Mouse (Mus musculus) kidney, embryonic 14.5 days (tissue): ENCODE measurements around the gene Ccr6. TPM values are rescaled to one million over a fixed set of nuclear protein-coding genes. Genes with fewer than 3 reads are reported as not detected.

Source experiments
- ATAC-seq: fragments of 200-750 bp; cut with Nextera tagmentation; 2 replicates; pipeline ENCODE4 v1.8.0; 2017; ENCODE audit warnings: moderate number of reproducible peaks, mild to moderate bottlenecking, moderate TSS enrichment, moderate library complexity; ENCODE audit not compliant: low FRiP score, low TSS enrichment
- H3K27ac ChIP-seq: fragments of 300-500 bp; sonication (generic); 2 replicates; pipeline ENCODE4 v1.5.1; 2014; ENCODE audit warnings: low read depth, mild to moderate bottlenecking, low read length, moderate library complexity, mixed read lengths
- H3K27me3 ChIP-seq: fragments of 300-500 bp; sonication (generic); 2 replicates; pipeline ENCODE4 v1.6.1; 2014; ENCODE audit warnings: mild to moderate bottlenecking, low read length; ENCODE audit not compliant: control insufficient read depth, insufficient read depth
- H3K36me3 ChIP-seq: fragments of 300-500 bp; sonication (generic); 2 replicates; pipeline ENCODE4 v1.6.1; 2014; ENCODE audit warnings: low read length, mixed read lengths; ENCODE audit not compliant: control insufficient read depth, insufficient read depth
- H3K4me1 ChIP-seq: fragments of 300-500 bp; sonication (generic); 2 replicates; pipeline ENCODE4 v1.6.1; 2014; ENCODE audit warnings: low read length, mixed read lengths; ENCODE audit not compliant: control insufficient read depth, insufficient read depth
- H3K4me2 ChIP-seq: fragments of 300-500 bp; sonication (generic); replicated peaks from 2 replicates; pipeline ENCODE4 v1.6.1; 2014; ENCODE audit warnings: low read depth, mild to moderate bottlenecking, low read length
- H3K4me3 ChIP-seq: fragments of 300-500 bp; sonication (generic); 2 replicates; pipeline ENCODE4 v1.5.1; 2014; ENCODE audit warnings: mild to moderate bottlenecking, low read length
- H3K9ac ChIP-seq: fragments of 300-500 bp; sonication (generic); 2 replicates; pipeline ENCODE4 v1.6.1; 2014; ENCODE audit warnings: low read depth, mild to moderate bottlenecking, low read length, moderate library complexity
- H3K9me3 ChIP-seq: fragments of 300-500 bp; sonication (generic); 2 replicates; pipeline ENCODE4 v1.6.1; 2016; ENCODE audit warnings: low read length; ENCODE audit not compliant: control insufficient read depth
- WGBS: fragments of 180-500 bp; shearing (Covaris S2); extraction: QIAGEN DNeasy Blood & Tissue Kit; methylation state at CpG from one replicate; pipeline ENCODE4 v1.1.7; 2014; 5-methylcytosine and 5-hydroxymethylcytosine counted together
- polyA plus RNA-seq: library from polyadenylated mRNA; unstranded; fragments of >200 nt; fragmentation: Nextera tagmentation; extraction: Ambion mirVana; gene quantifications from 2 replicates; pipeline ENCODE4 v1.2.1, GENCODE M21; 2014

Ccr6 gene
- polyA plus RNA-seq, 1 experiment from 2014 or later = not detected

GRCm38 (mm10) chr17:8284254-8284661 lies 48.4 kb downstream of the Ccr6 start:
- Histone ChIP-seq H3K9me3 (no peaks in the 10 kb centered on the region), H3K27ac (no peak overlapping the region), H3K4me2 (peak overlapping the region; percentile 98), H3K9ac (peak overlapping the region; percentile 78), H3K4me3 (peak overlapping the region; percentile 90), H3K27me3 (no peaks in the 10 kb centered on the region), H3K4me1 (peaks cover 8% of the 10 kb centered on the region; the same call in 1 of the 2 replicates), H3K36me3 (no peaks in the 10 kb centered on the region)
- under 1% methylated on average over 32 of the region's 32 CpGs for WGBS
- ATAC-seq = no peak; the same call in none of the 2 replicates

- 28% methylated on average over 8 of the region's 8 CpGs for WGBS
- H3K27me3 ChIP-seq = no peaks in the 10 kb centered on the region
- H3K9ac ChIP-seq = no peak overlapping the region
- H3K9me3 ChIP-seq = no peaks in the 10 kb centered on the region
- H3K36me3 ChIP-seq = no peaks in the 10 kb centered on the region
- peaks cover 8% of the 10 kb centered on the region; the same call in 1 of the 2 replicates for H3K4me1 ChIP-seq
- H3K27ac ChIP-seq = no peak overlapping the region
- H3K4me3 ChIP-seq = peak overlapping the region; percentile 90; the same call in 1 of the 2 replicates
- no peak for ATAC-seq
- H3K4me2 ChIP-seq = peak overlapping the region; percentile 98
Observed at GRCm38 (mm10) chr17:8285056-8285455, 49.2 kb downstream of the Ccr6 start.

- H3K27ac ChIP-seq = no peak overlapping the region
- no peak for ATAC-seq
- no peak overlapping the region for H3K4me3 ChIP-seq
- peaks cover 8% of the 10 kb centered on the region; the same call in 1 of the 2 replicates for H3K4me1 ChIP-seq
- H3K36me3 ChIP-seq = no peaks in the 10 kb centered on the region
- no peaks in the 10 kb centered on the region for H3K27me3 ChIP-seq
- no peaks in the 10 kb centered on the region for H3K9me3 ChIP-seq
- H3K9ac ChIP-seq = no peak overlapping the region
- H3K4me2 ChIP-seq = no peak overlapping the region
- 90% methylated on average over 4 of the region's 4 CpGs for WGBS
Observed at GRCm38 (mm10) chr17:8286987-8287386, 51.1 kb downstream of the Ccr6 start.

- WGBS = 97% methylated on average over 3 of the region's 3 CpGs
Observed at GRCm38 (mm10) chr17:8289993-8290679, 54.3 kb downstream of the Ccr6 start.

GRCm38 (mm10) chr17:8290736-8291135 lies 54.9 kb downstream of the Ccr6 start:
- H3K36me3 ChIP-seq = no peaks in the 10 kb centered on the region

More at GRCm38 (mm10) chr17:8289993-8290679, 54.3 kb downstream of the Ccr6 start:
- Histone ChIP-seq H3K4me2 (no peak overlapping the region), H3K9ac (no peak overlapping the region), H3K36me3 (no peaks in the 10 kb centered on the region), H3K4me1 (0 out of 2 replicates have a peak, but pooled peaks cover 1% of the 10 kb centered on the region), H3K4me3 (no peak overlapping the region), H3K27me3 (no peaks in the 10 kb centered on the region), H3K27ac (no peak overlapping the region), H3K9me3 (no peaks in the 10 kb centered on the region)
- no peak for ATAC-seq

GRCm38 (mm10) chr17:8295825-8296224 lies 60.0 kb downstream of the Ccr6 start:
- H3K36me3 ChIP-seq = no peaks in the 10 kb centered on the region; the same call in 1 of the 2 replicates
- no peak overlapping the region for H3K9ac ChIP-seq
- H3K4me1 ChIP-seq = no peaks in the 10 kb centered on the region
- H3K27ac ChIP-seq = no peak overlapping the region
- H3K9me3 ChIP-seq = no peaks in the 10 kb centered on the region
- no peak overlapping the region for H3K4me3 ChIP-seq
- no peak overlapping the region for H3K4me2 ChIP-seq
- no peaks in the 10 kb centered on the region for H3K27me3 ChIP-seq
- ATAC-seq = no peak

More at GRCm38 (mm10) chr17:8290736-8291135, 54.9 kb downstream of the Ccr6 start:
- Histone ChIP-seq H3K27me3 (no peaks in the 10 kb centered on the region), H3K4me1 (no peaks in the 10 kb centered on the region), H3K4me2 (no peak overlapping the region), H3K27ac (no peak overlapping the region), H3K9ac (no peak overlapping the region), H3K9me3 (no peaks in the 10 kb centered on the region), H3K4me3 (no peak overlapping the region)
- no peak for ATAC-seq

GRCm38 (mm10) chr17:8296313-8296844 lies 60.5 kb downstream of the Ccr6 start:
- Histone ChIP-seq H3K36me3 (no peaks in the 10 kb centered on the region; the same call in 1 of the 2 replicates), H3K4me1 (no peaks in the 10 kb centered on the region), H3K9ac (no peak overlapping the region), H3K4me2 (no peak overlapping the region), H3K9me3 (no peaks in the 10 kb centered on the region), H3K27me3 (no peaks in the 10 kb centered on the region), H3K27ac (no peak overlapping the region), H3K4me3 (no peak overlapping the region)
- WGBS = 83% methylated on average over 9 of the region's 9 CpGs
- no peak for ATAC-seq

GRCm38 (mm10) chr17:8297746-8298145 lies 61.9 kb downstream of the Ccr6 start:
- Histone ChIP-seq H3K27ac (no peak overlapping the region), H3K9me3 (no peaks in the 10 kb centered on the region), H3K4me2 (no peak overlapping the region), H3K9ac (no peak overlapping the region), H3K4me1 (no peaks in the 10 kb centered on the region), H3K27me3 (no peaks in the 10 kb centered on the region), H3K36me3 (no peaks in the 10 kb centered on the region; the same call in 1 of the 2 replicates), H3K4me3 (no peak overlapping the region)
- no peak for ATAC-seq
- WGBS = 80% methylated on average over 5 of the region's 5 CpGs

- no peak for ATAC-seq
- Histone ChIP-seq H3K36me3 (no peaks in the 10 kb centered on the region; the same call in 1 of the 2 replicates), H3K4me3 (no peak overlapping the region), H3K9me3 (no peaks in the 10 kb centered on the region), H3K27ac (no peak overlapping the region), H3K4me2 (no peak overlapping the region), H3K9ac (no peak overlapping the region), H3K4me1 (no peaks in the 10 kb centered on the region), H3K27me3 (no peaks in the 10 kb centered on the region)
- 88% methylated on average over 2 of the region's 2 CpGs for WGBS
Observed at GRCm38 (mm10) chr17:8298281-8298680, 62.4 kb downstream of the Ccr6 start.
